Mouse (Mus musculus): ENCODE measurements around the gene Nol10. TPM values are rescaled to one million over a fixed set of nuclear protein-coding genes. Genes with fewer than 3 reads are reported as not detected.

Nol10 gene
- polyA plus RNA-seq, 1 experiment from 2014 or later: 26.5 TPM

GRCm38 (mm10) chr12:17390510-17390909 is 42.3 kb downstream of the Nol10 start:
- Histone ChIP-seq H3K36me3 (peaks cover 40% of the 10 kb centered on the region), H3K4me1 (peaks cover 10% of the 10 kb centered on the region; the same call in 1 of the 2 replicates), H3K9ac (no peak overlapping the region), H3K4me3 (no peak overlapping the region), H3K9me3 (replicated peaks) (no peaks in the 10 kb centered on the region), H3K27me3 (replicated peaks) (no peaks in the 10 kb centered on the region), H3K27ac (no peak overlapping the region), H3K4me2 (no peak overlapping the region)
- ATAC-seq: no peak
- WGBS (ENCODE audit: insufficient replicate concordance): 61% methylated on average over 4 of the region's 4 CpGs

- ATAC-seq: no peak
- no peaks in the 10 kb centered on the region for H3K27me3 ChIP-seq (replicated peaks)
- H3K36me3 ChIP-seq: peaks cover 42% of the 10 kb centered on the region
- H3K27ac ChIP-seq: no peak overlapping the region
- no peak overlapping the region for H3K9ac ChIP-seq
- H3K4me2 ChIP-seq: no peak overlapping the region
- no peak overlapping the region for H3K4me3 ChIP-seq
- no peaks in the 10 kb centered on the region for H3K9me3 ChIP-seq (replicated peaks)
- 78% methylated on average over 13 of the region's 13 CpGs for WGBS (ENCODE audit: insufficient replicate concordance)
- H3K4me1 ChIP-seq: peaks cover 10% of the 10 kb centered on the region; the same call in 1 of the 2 replicates
Measured at GRCm38 (mm10) chr12:17393148-17393547, 44.9 kb downstream of the Nol10 start.

DNA sequence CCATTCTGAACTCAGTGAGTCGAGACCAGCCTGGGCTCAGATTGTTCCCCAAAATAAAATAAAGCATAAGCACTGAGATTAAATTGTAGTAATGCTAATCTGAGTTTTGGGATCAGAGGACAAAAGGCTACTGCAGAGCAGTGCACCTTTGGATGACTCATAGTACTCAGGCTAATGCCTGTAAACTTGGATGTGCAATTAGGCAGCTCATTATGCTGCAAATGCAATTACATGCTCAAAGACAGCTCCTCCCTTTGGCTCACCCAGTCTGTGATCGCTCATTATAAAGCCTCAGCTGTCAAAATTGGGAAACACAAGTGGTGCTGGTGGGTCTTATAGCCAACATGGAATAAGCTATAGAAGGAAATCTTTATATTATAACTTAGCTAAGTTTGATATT is 48.9 kb downstream of the Nol10 start:
- Histone ChIP-seq H3K4me3 (no peak overlapping the region), H3K4me2 (no peak overlapping the region), H3K9me3 (replicated peaks) (no peaks in the 10 kb centered on the region), H3K9ac (no peak overlapping the region), H3K36me3 (peaks cover 53% of the 10 kb centered on the region), H3K4me1 (no peaks in the 10 kb centered on the region), H3K27me3 (replicated peaks) (no peaks in the 10 kb centered on the region), H3K27ac (no peak overlapping the region)
- ATAC-seq: no peak
- 74% methylated on average over 2 of the region's 2 CpGs for WGBS (ENCODE audit: insufficient replicate concordance)

DNA sequence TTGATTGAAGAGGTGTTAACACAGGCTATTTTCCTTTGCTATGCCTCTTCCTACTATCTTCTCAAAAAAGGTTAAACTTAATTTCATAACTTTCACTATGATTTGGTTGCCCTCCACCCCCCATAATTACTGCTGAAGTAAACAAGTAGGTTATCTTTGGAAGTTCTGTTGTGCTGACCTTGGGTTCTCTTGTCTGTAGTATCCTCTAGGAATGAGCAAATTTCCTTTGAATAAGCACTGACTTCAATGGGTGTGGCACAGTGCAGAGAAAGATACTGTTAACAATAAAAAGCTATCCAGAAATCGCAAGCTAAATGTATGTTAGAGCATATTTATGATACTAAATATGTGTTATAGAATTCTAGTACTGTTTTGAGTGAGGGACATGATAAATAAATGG is 53.2 kb downstream of the Nol10 start:
- 77% methylated on average over 1 of the region's 1 CpGs for WGBS (ENCODE audit: insufficient replicate concordance)
- H3K27ac ChIP-seq: no peak overlapping the region

GRCm38 (mm10) chr12:17402116-17402515 is 53.9 kb downstream of the Nol10 start:
- Histone ChIP-seq H3K4me2 (no peak overlapping the region), H3K4me3 (no peak overlapping the region), H3K36me3 (peaks cover 67% of the 10 kb centered on the region), H3K4me1 (no peaks in the 10 kb centered on the region), H3K9ac (no peak overlapping the region), H3K27me3 (replicated peaks) (no peaks in the 10 kb centered on the region), H3K27ac (no peak overlapping the region), H3K9me3 (replicated peaks) (no peaks in the 10 kb centered on the region)
- 76% methylated on average over 3 of the region's 3 CpGs for WGBS (ENCODE audit: insufficient replicate concordance)
- ATAC-seq: no peak

More for the DNA sequence above, 53.2 kb downstream of the Nol10 start:
- Histone ChIP-seq H3K9me3 (replicated peaks) (no peaks in the 10 kb centered on the region), H3K36me3 (peaks cover 60% of the 10 kb centered on the region), H3K4me1 (no peaks in the 10 kb centered on the region), H3K27me3 (replicated peaks) (no peaks in the 10 kb centered on the region), H3K4me3 (no peak overlapping the region), H3K4me2 (no peak overlapping the region), H3K9ac (no peak overlapping the region)
- ATAC-seq: no peak

DNA sequence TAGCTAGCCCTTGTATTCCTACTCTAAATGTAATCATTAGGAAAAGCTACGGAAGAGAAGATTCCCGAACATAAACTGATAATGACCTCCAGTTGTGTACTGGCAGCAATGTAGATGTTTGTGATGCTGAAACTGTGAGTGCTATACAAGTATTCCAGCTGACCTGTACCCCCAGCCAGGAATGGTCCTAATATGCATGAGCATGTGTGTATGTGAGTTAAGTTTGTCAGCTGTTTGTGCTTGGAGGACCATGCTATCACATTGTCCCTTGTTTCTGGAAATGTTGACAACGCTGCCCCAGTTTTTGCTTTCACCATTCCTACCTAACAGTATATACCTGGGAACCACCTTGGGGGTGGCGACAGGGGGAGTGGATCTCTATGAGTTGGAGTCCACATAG is 55.7 kb downstream of the Nol10 start:
- WGBS (ENCODE audit: insufficient replicate concordance): 87% methylated on average over 4 of the region's 4 CpGs
- Histone ChIP-seq H3K9me3 (replicated peaks) (no peaks in the 10 kb centered on the region), H3K27ac (no peak overlapping the region), H3K4me1 (no peaks in the 10 kb centered on the region), H3K9ac (no peak overlapping the region), H3K27me3 (replicated peaks) (no peaks in the 10 kb centered on the region), H3K4me3 (no peak overlapping the region), H3K36me3 (peaks cover 80% of the 10 kb centered on the region), H3K4me2 (no peak overlapping the region)
- ATAC-seq: no peak

- Histone ChIP-seq H3K4me2 (no peak overlapping the region), H3K9ac (no peak overlapping the region), H3K4me1 (no peaks in the 10 kb centered on the region), H3K27me3 (replicated peaks) (no peaks in the 10 kb centered on the region), H3K4me3 (no peak overlapping the region), H3K9me3 (replicated peaks) (no peaks in the 10 kb centered on the region), H3K27ac (no peak overlapping the region), H3K36me3 (peaks cover 88% of the 10 kb centered on the region)
- no peak for ATAC-seq
- 89% methylated on average over 4 of the region's 4 CpGs for WGBS (ENCODE audit: insufficient replicate concordance)
Measured at GRCm38 (mm10) chr12:17406825-17407224, 58.6 kb downstream of the Nol10 start.

- Histone ChIP-seq H3K9ac (no peak overlapping the region), H3K27me3 (replicated peaks) (no peaks in the 10 kb centered on the region), H3K36me3 (peaks cover 84% of the 10 kb centered on the region), H3K9me3 (replicated peaks) (no peaks in the 10 kb centered on the region), H3K4me1 (no peaks in the 10 kb centered on the region), H3K27ac (no peak overlapping the region), H3K4me2 (no peak overlapping the region), H3K4me3 (no peak overlapping the region)
- 85% methylated on average over 7 of the region's 7 CpGs for WGBS (ENCODE audit: insufficient replicate concordance)
- ATAC-seq: no peak
Measured at GRCm38 (mm10) chr12:17408312-17408711, 60.1 kb downstream of the Nol10 start.

DNA sequence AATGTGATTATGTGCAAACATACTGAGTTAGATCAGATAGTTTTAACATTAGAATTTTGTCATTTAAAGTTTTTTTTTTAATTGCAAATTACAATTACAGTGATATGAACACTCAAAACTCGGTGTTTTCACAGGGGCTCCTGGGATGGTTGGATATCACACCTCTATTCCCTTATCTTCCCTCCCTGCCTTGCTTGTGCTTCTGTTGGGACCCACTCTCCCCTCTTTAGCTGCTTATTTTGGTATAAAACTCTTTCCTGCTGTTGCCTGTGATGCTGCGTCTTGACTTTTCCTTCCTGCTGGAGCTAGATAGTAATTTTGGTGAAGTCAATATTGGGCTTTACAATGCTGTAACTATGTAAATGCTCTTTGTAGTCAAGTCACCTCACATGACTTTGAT is 63.0 kb downstream of the Nol10 start:
- no peak overlapping the region for H3K9ac ChIP-seq
- 64% methylated on average over 2 of the region's 2 CpGs for WGBS (ENCODE audit: insufficient replicate concordance)
- H3K4me3 ChIP-seq: no peak overlapping the region
- H3K4me1 ChIP-seq: no peaks in the 10 kb centered on the region
- H3K4me2 ChIP-seq: no peak overlapping the region
- no peaks in the 10 kb centered on the region for H3K9me3 ChIP-seq (replicated peaks)
- H3K27me3 ChIP-seq (replicated peaks): no peaks in the 10 kb centered on the region
- ATAC-seq: no peak
- H3K36me3 ChIP-seq: peaks cover 70% of the 10 kb centered on the region
- H3K27ac ChIP-seq: no peak overlapping the region

DNA sequence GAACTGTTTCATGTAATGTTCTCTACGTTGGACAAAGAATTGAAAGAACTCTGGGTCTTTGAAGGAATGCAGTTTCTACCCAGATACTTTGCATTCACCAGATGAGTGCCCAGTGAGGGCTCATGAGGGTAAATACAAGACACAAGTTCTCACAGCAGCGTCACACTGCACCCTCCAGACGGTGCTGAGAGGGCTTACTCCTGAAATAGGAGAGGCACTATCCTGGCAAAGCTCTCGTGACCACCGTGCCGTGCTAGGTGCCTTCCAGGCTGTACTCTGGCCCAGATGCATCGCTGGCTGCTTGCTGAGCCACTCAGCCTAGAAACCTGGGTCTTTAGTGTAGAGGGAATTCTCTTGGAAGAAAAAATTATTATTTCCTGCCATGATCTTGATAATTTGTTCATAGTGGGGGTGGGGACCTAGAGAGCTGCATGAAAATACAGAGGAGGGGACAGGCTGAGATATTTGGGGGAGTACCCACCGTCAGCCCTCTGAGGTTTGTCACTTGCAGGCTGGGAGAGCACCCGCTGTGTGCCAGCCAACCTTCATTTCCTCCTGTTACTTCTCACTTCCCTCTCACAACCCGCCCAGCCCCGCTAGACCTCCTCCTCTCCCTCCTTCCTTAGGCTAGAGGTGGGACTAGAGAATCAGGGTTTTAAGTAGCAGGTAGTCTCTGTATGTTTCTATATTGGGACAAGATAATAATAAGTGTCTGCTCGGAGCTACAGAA is 63.7 kb downstream of the Nol10 start:
- Histone ChIP-seq H3K9me3 (replicated peaks) (no peaks in the 10 kb centered on the region), H3K4me1 (no peaks in the 10 kb centered on the region), H3K4me3 (no peak overlapping the region), H3K4me2 (no peak overlapping the region), H3K36me3 (peaks cover 70% of the 10 kb centered on the region), H3K27ac (no peak overlapping the region), H3K9ac (no peak overlapping the region), H3K27me3 (replicated peaks) (no peaks in the 10 kb centered on the region)
- no peak for ATAC-seq
- WGBS (ENCODE audit: insufficient replicate concordance): 69% methylated on average over 12 of the region's 12 CpGs

DNA sequence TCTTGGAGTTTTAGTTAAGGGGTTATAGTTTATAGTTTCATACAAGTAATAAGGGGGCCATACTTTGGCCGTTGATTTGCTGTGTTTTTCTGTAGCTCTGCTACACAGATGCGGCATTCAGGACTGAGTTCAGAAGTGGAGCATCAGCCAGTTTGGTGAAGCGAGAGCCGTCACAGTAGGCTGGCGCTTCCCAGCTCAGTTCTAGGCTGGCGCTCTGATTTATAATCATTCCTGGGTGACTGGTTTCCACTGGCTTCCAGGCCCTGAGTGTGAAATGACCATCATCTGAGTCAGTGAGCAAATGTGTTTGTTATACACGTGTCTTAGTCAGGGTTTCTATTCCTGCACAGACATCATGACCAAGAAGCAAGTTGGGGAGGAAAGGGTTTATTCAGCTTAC is 66.5 kb downstream of the Nol10 start:
- no peak for ATAC-seq
- H3K4me1 ChIP-seq: no peaks in the 10 kb centered on the region
- H3K36me3 ChIP-seq: peaks cover 74% of the 10 kb centered on the region
- no peak overlapping the region for H3K4me3 ChIP-seq
- no peak overlapping the region for H3K27ac ChIP-seq
- no peaks in the 10 kb centered on the region for H3K9me3 ChIP-seq (replicated peaks)
- no peak overlapping the region for H3K4me2 ChIP-seq
- no peak overlapping the region for H3K9ac ChIP-seq
- no peaks in the 10 kb centered on the region for H3K27me3 ChIP-seq (replicated peaks)
- 89% methylated on average over 7 of the region's 7 CpGs for WGBS (ENCODE audit: insufficient replicate concordance)

DNA sequence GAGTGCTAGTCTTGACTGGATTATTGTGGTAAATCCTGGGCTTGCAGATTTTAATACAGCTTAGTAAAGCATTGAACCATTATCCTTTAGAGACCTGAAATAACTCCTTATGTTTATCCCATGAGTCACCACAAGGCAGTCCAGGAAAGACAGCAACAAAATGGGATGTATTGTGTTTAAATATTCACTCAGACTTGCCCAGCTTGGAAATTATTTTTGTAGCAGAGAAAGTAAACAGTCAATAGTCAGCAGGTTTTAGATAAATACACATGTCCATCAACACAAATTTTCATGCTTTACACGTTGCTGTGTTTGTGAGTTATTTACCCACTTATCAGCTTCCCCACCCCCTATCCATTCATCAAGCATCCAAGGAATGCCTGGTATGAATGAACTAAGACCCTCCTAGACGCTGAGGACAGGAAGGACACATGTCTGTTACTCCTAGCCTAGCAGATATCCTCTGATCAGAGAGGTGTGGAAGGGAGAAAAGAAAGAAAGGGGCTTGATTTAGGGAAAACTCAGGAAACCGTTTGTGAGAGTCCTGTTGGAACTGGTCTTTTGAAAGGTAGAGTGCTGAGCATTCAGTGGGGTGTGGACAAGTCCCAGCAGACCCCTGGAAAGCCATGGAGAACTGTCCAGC is 72.0 kb downstream of the Nol10 start:
- Histone ChIP-seq H3K4me2 (no peak overlapping the region), H3K9me3 (replicated peaks) (no peaks in the 10 kb centered on the region), H3K27me3 (replicated peaks) (no peaks in the 10 kb centered on the region), H3K36me3 (peaks cover 92% of the 10 kb centered on the region), H3K4me3 (no peak overlapping the region), H3K4me1 (no peaks in the 10 kb centered on the region), H3K9ac (no peak overlapping the region), H3K27ac (no peak overlapping the region)
- no peak for ATAC-seq
- WGBS (ENCODE audit: insufficient replicate concordance): 37% methylated on average over 3 of the region's 3 CpGs
